Comparison of ENCODE assay signal across 21 mouse cellular contexts in genomic region chr9:56241076-56241475, GRCm38 (mm10).
A peak's percentile ranks its signal among the peaks of the same experiment; 100 is the strongest.
DNase-seq lines count a peak whose midpoint lies in the region; ATAC-seq and TF ChIP-seq lines count a peak whose summit lies in the region.
"Had no signal": no experiment of that assay in that cellular context is flagged by ENCODE, and none has a peak within 500 bp of the region (broad histone marks: within the 10 kb centered on the region; RNA-seq: fewer than 3 reads in every experiment).

No protein-coding gene starts in this region.

- WGBS in intestine, postnatal 0 days: 58% methylated on average over 5 of the region's 5 CpGs
- WGBS in intestine, embryonic 16.5 days: 79% methylated on average over 5 of the region's 5 CpGs
- WGBS in small intestine, adult 2 months: 32% methylated on average over 5 of the region's 5 CpGs
- WGBS in hindbrain, embryonic 13.5 days: 84% methylated on average over 5 of the region's 5 CpGs

- DNase-seq in cerebellum, adult 11-12 months: peak; percentile 58
- DNase-seq in cerebellum, adult 8-10 months: peak; percentile 43
- DNase-seq in cerebellum, postnatal 10 days: no peak
- DNase-seq: adrenal gland, adult 8-10 months; adrenal gland, postnatal 25 days; forebrain, postnatal 0 days; gastrocnemius, postnatal 25 days; kidney, adult 2 months had no signal

- H3K36me3 ChIP-seq in intestine, postnatal 0 days (ENCODE audit: control insufficient read depth, insufficient read depth): peaks cover 30% of the 10 kb centered on the region
- H3K36me3 ChIP-seq in intestine, embryonic 16.5 days (ENCODE audit: control insufficient read depth, insufficient read depth, low read length): peaks cover 4% of the 10 kb centered on the region; the same call in 1 of the 2 replicates
- H3K36me3 ChIP-seq in small intestine, adult 2 months (ENCODE audit: control insufficient read depth, insufficient read depth, low read length): peaks cover 34% of the 10 kb centered on the region
- peaks cover 10% of the 10 kb centered on the region for H3K36me3 ChIP-seq in hindbrain, embryonic 13.5 days
- H3K36me3 ChIP-seq: hindbrain, embryonic 12.5 days; intestine, embryonic 15.5 days had no signal

- no peaks in the 10 kb centered on the region for H3K27me3 ChIP-seq in intestine, postnatal 0 days (replicated peaks; ENCODE audit: control insufficient read depth, insufficient read depth, low read length)
- H3K27me3 ChIP-seq in intestine, embryonic 16.5 days (replicated peaks; ENCODE audit: control insufficient read depth, insufficient read depth, low read length): no peaks in the 10 kb centered on the region
- no peaks in the 10 kb centered on the region for H3K27me3 ChIP-seq in small intestine, adult 2 months (ENCODE audit: control insufficient read depth, insufficient read depth, low read length)
- no peaks in the 10 kb centered on the region for H3K27me3 ChIP-seq in hindbrain, embryonic 13.5 days
- H3K27me3 ChIP-seq: embryonic facial prominence, embryonic 12.5 days; embryonic facial prominence, embryonic 15.5 days; hindbrain, embryonic 12.5 days; intestine, embryonic 15.5 days had no signal

- TF ChIP-seq CTCF in intestine, postnatal 0 days (IDR thresholded peaks at IDR 0.05; ENCODE audit: low read depth): no peak
- no peak for TF ChIP-seq CTCF in small intestine, adult 2 months (IDR thresholded peaks at IDR 0.05; ENCODE audit: extremely low read depth, insufficient read length, insufficient replicate concordance, low read depth, low read length)

- no peak for ATAC-seq in cerebellum, adult (ENCODE audit: insufficient number of reproducible peaks, low FRiP score, low TSS enrichment)
- ATAC-seq in intestine, postnatal 0 days: peak; percentile 50; the same call in 1 of the 2 replicates
- no peak for ATAC-seq in intestine, embryonic 16.5 days
- no peak for ATAC-seq in hindbrain, embryonic 13.5 days (ENCODE audit: low FRiP score)
- ATAC-seq: activated CD4-positive, CD25-positive, alpha-beta regulatory T cell, adult 4 months; forebrain, embryonic 14.5 days; forebrain, postnatal 0 days; hindbrain, embryonic 16.5 days; intestine, embryonic 15.5 days had no signal

- no peak overlapping the region for H3K4me3 ChIP-seq in intestine, postnatal 0 days (ENCODE audit: low read depth, low read length)
- H3K4me3 ChIP-seq in intestine, embryonic 16.5 days (ENCODE audit: low read length): no peak overlapping the region
- H3K4me3 ChIP-seq in small intestine, adult 2 months (ENCODE audit: low read depth, low read length): no peak overlapping the region
- no peak overlapping the region for H3K4me3 ChIP-seq in hindbrain, embryonic 13.5 days
- H3K4me3 ChIP-seq: embryonic facial prominence, embryonic 12.5 days; embryonic facial prominence, embryonic 15.5 days; hindbrain, embryonic 12.5 days; intestine, embryonic 15.5 days had no signal

- no peak overlapping the region for H3K9ac ChIP-seq in intestine, postnatal 0 days (ENCODE audit: low read depth, low read length)
- H3K9ac ChIP-seq in intestine, embryonic 16.5 days (ENCODE audit: low read depth, low read length): no peak overlapping the region
- H3K9ac ChIP-seq in hindbrain, embryonic 13.5 days: no peak overlapping the region
- H3K9ac ChIP-seq: embryonic facial prominence, embryonic 12.5 days; embryonic facial prominence, embryonic 15.5 days; forebrain, postnatal 0 days; hindbrain, embryonic 12.5 days; intestine, embryonic 15.5 days had no signal

- TF ChIP-seq POLR2A in small intestine, adult 2 months (IDR thresholded peaks at IDR 0.05; ENCODE audit: low read depth, low read length): no peak

- H3K4me2 ChIP-seq in intestine, postnatal 0 days (replicated peaks; ENCODE audit: low read depth): no peak overlapping the region
- no peak overlapping the region for H3K4me2 ChIP-seq in intestine, embryonic 16.5 days (ENCODE audit: low read depth, low read length)
- H3K4me2 ChIP-seq in hindbrain, embryonic 13.5 days: no peak overlapping the region
- H3K4me2 ChIP-seq: embryonic facial prominence, embryonic 12.5 days; embryonic facial prominence, embryonic 15.5 days; heart, embryonic 11.5 days; hindbrain, embryonic 12.5 days; intestine, embryonic 15.5 days had no signal

- no peak overlapping the region; the same call in 1 of the 2 replicates for H3K27ac ChIP-seq in intestine, postnatal 0 days (ENCODE audit: low read depth, low read length)
- no peak overlapping the region for H3K27ac ChIP-seq in intestine, embryonic 16.5 days (ENCODE audit: low read length)
- peak overlapping the region; percentile 50; the same call in 1 of the 2 replicates for H3K27ac ChIP-seq in small intestine, adult 2 months (ENCODE audit: insufficient read depth, low read depth, low read length)
- H3K27ac ChIP-seq in hindbrain, embryonic 13.5 days: no peak overlapping the region
- H3K27ac ChIP-seq: embryonic facial prominence, embryonic 12.5 days; embryonic facial prominence, embryonic 15.5 days; hindbrain, embryonic 12.5 days; intestine, embryonic 15.5 days had no signal

- no peaks in the 10 kb centered on the region for H3K9me3 ChIP-seq in intestine, postnatal 0 days (ENCODE audit: control insufficient read depth)
- no peaks in the 10 kb centered on the region for H3K9me3 ChIP-seq in intestine, embryonic 16.5 days (ENCODE audit: control insufficient read depth, low read length)
- H3K9me3 ChIP-seq in hindbrain, embryonic 13.5 days: no peaks in the 10 kb centered on the region
- H3K9me3 ChIP-seq: embryonic facial prominence, embryonic 12.5 days; embryonic facial prominence, embryonic 15.5 days; hindbrain, embryonic 12.5 days; intestine, embryonic 15.5 days had no signal

- no peaks in the 10 kb centered on the region for H3K4me1 ChIP-seq in intestine, postnatal 0 days (replicated peaks; ENCODE audit: control insufficient read depth, insufficient read depth, low read length)
- H3K4me1 ChIP-seq in intestine, embryonic 16.5 days (ENCODE audit: control insufficient read depth, insufficient read depth, low read length): peaks cover 14% of the 10 kb centered on the region
- peaks cover 7% of the 10 kb centered on the region for H3K4me1 ChIP-seq in small intestine, adult 2 months (ENCODE audit: control insufficient read depth, insufficient read depth, insufficient read length, low read length)
- no peaks in the 10 kb centered on the region for H3K4me1 ChIP-seq in hindbrain, embryonic 13.5 days (replicated peaks)
- H3K4me1 ChIP-seq: embryonic facial prominence, embryonic 15.5 days had no signal

Comparison
In these comparisons a context has a peak if more than half of its experiments do, and no peak if none do; other contexts are left out.
1. DNase-seq: peak in cerebellum, adult 11-12 months (single experiment) and cerebellum, adult 8-10 months (single experiment); none in cerebellum, postnatal 10 days (0 of 2).